Mouse (Mus musculus) embryonic facial prominence, embryonic 13.5 days (tissue): ENCODE data around the gene Rbms2. TPM values are rescaled to one million over a fixed set of nuclear protein-coding genes. Genes with fewer than 3 reads are reported as not detected.
"Not testable (repeated sequence)": the region's sequence is repeated elsewhere in the genome, so short reads cannot be mapped to it uniquely, and the experiment has no call there.

ENCODE experiments used
- ATAC-seq: fragments of 200-750 bp; cut with Nextera tagmentation; 2 replicates; pipeline ENCODE4 v1.8.0; 2017; ENCODE audit warnings: low read depth; ENCODE audit not compliant: insufficient number of reproducible peaks, insufficient read depth, low FRiP score, low TSS enrichment
- H3K27ac ChIP-seq: fragments of 300-500 bp; sonication (generic); 2 replicates; pipeline ENCODE4 v1.5.1; 2015; ENCODE audit warnings: moderate library complexity, mild to moderate bottlenecking, inconsistent platforms
- H3K27me3 ChIP-seq: fragments of 300-500 bp; sonication (generic); 2 replicates; pipeline ENCODE4 v1.6.1; 2015; ENCODE audit warnings: mild to moderate bottlenecking, inconsistent platforms
- H3K36me3 ChIP-seq: fragments of 300-500 bp; sonication (generic); 2 replicates; pipeline ENCODE4 v1.6.1; 2015; ENCODE audit warnings: mild to moderate bottlenecking, inconsistent platforms
- H3K4me1 ChIP-seq: fragments of 300-500 bp; sonication (generic); 2 replicates; pipeline ENCODE4 v1.6.1; 2015; ENCODE audit warnings: inconsistent platforms
- H3K4me2 ChIP-seq: fragments of 300-500 bp; sonication (generic); 2 replicates; pipeline ENCODE4 v1.6.1; 2015; ENCODE audit warnings: moderate library complexity, mild to moderate bottlenecking, inconsistent platforms
- H3K4me3 ChIP-seq: fragments of 300-500 bp; sonication (generic); 2 replicates; pipeline ENCODE4 v1.5.1; 2015; ENCODE audit warnings: mild to moderate bottlenecking, inconsistent platforms
- H3K9ac ChIP-seq: fragments of 300-500 bp; sonication (generic); 2 replicates; pipeline ENCODE4 v1.6.1; 2015; ENCODE audit warnings: mild to moderate bottlenecking, inconsistent platforms
- H3K9me3 ChIP-seq: fragments of 300-500 bp; sonication (generic); 2 replicates; pipeline ENCODE4 v1.6.1; 2016; ENCODE audit warnings: inconsistent platforms
- WGBS: fragments of 180-500 bp; shearing (Covaris S2); methylation state at CpG from one replicate; pipeline ENCODE4 v1.1.7; 2015; ENCODE audit warnings: mixed read lengths; 5-methylcytosine and 5-hydroxymethylcytosine counted together
- polyA plus RNA-seq: library from polyadenylated mRNA; unstranded; fragments of >200 nt; fragmentation: Nextera tagmentation; extraction: Ambion mirVana; gene quantifications from 2 replicates; pipeline ENCODE4 v1.2.1, GENCODE M21; 2015

The Rbms2 gene
- polyA plus RNA-seq, 1 experiment from 2014 or later = 42.2 TPM

GRCm38 (mm10) chr10:128192030-128192766 is 12.1 kb upstream of the Rbms2 start:
- whole genome bisulfite sequencing = 93% methylated on average over 3 of the region's 3 CpGs
- ATAC-seq, H3K36me3 ChIP-seq, H3K4me2 ChIP-seq, H3K27ac ChIP-seq, H3K9ac ChIP-seq, H3K9me3 ChIP-seq, H3K4me3 ChIP-seq: not testable (repeated sequence)
- peaks cover 25% of the 10 kb centered on the region for H3K27me3 ChIP-seq
- peaks cover 10% of the 10 kb centered on the region for H3K4me1 ChIP-seq

DNA sequence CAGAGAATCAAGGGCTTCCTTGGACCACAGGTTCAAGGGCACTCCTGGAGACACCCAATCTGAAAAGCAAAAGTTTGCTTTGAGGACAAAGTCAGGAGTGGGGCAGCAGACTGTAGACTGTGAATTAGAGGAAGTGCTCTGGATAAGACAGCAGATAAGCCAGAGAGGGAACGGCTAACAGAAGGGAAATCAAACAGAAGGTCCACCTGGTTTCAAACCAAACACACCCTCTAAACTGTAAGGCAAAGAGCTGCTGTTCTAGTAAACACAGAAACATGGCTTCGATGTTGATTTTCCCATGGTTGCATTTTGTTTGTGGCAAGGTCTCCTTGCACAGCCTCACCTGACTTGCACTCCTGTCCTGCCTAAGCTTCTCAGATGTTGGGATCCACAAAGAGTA is 11.4 kb upstream of the Rbms2 start:
- WGBS = 79% methylated on average over 2 of the region's 2 CpGs
- peaks cover 10% of the 10 kb centered on the region for H3K4me1 ChIP-seq
- no peak overlapping the region for H3K27ac ChIP-seq
- no peak overlapping the region for H3K9ac ChIP-seq
- peaks cover 19% of the 10 kb centered on the region for H3K27me3 ChIP-seq
- no peak for ATAC-seq
- H3K9me3 ChIP-seq = no peaks in the 10 kb centered on the region
- H3K4me3 ChIP-seq = no peak overlapping the region
- no peaks in the 10 kb centered on the region for H3K36me3 ChIP-seq
- no peak overlapping the region for H3K4me2 ChIP-seq

GRCm38 (mm10) chr10:128188242-128188877 is 8.3 kb upstream of the Rbms2 start:
- no peak for ATAC-seq
- WGBS = 43% methylated on average over 2 of the region's 2 CpGs
- Histone ChIP-seq H3K9ac (no peak overlapping the region), H3K4me1 (0 out of 2 replicates have a peak, but pooled peaks cover 4% of the 10 kb centered on the region), H3K27ac (no peak overlapping the region; the same call in 1 of the 2 replicates), H3K27me3 (no peaks in the 10 kb centered on the region), H3K9me3 (no peaks in the 10 kb centered on the region), H3K36me3 (no peaks in the 10 kb centered on the region), H3K4me3 (no peak overlapping the region), H3K4me2 (no peak overlapping the region)

DNA sequence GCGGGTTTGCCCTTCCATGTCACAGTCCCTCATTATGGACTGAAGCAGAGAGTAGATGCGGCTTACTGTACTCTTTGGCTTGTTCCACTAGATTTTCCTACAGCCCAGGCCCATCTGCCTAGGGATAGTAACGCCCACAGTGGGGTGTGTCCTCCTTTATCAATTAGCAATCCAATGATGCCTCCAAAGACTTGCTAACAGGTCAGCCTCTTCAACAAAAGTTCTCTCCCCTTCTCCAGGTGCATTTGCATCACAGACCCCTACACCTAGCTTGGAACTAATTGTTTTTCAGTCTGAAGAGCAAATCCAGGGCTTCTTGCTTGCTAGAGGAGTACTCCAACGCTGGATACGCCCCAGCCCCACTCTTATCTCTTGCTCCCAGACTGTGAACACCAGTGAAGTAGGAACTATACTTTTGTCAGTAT is 7.1 kb upstream of the Rbms2 start:
- Histone ChIP-seq H3K36me3 (no peaks in the 10 kb centered on the region), H3K4me1 (0 out of 2 replicates have a peak, but pooled peaks cover 4% of the 10 kb centered on the region), H3K9ac (no peak overlapping the region), H3K27ac (no peak overlapping the region), H3K9me3 (no peaks in the 10 kb centered on the region), H3K27me3 (no peaks in the 10 kb centered on the region), H3K4me2 (no peak overlapping the region), H3K4me3 (no peak overlapping the region)
- WGBS = 66% methylated on average over 5 of the region's 5 CpGs
- ATAC-seq = no peak

- Histone ChIP-seq H3K27me3 (no peaks in the 10 kb centered on the region), H3K4me3 (no peak overlapping the region), H3K9me3 (no peaks in the 10 kb centered on the region), H3K27ac (no peak overlapping the region), H3K4me1 (0 out of 2 replicates have a peak, but pooled peaks cover 4% of the 10 kb centered on the region), H3K4me2 (no peak overlapping the region), H3K9ac (no peak overlapping the region), H3K36me3 (no peaks in the 10 kb centered on the region)
- WGBS = 56% methylated on average over 2 of the region's 2 CpGs
- 0 out of 2 replicates have a peak, but pooled peaks have one; percentile 28 for ATAC-seq
These were observed 5.9 kb upstream of the Rbms2 start for GRCm38 (mm10) chr10:128185959-128186358.

GRCm38 (mm10) chr10:128185277-128185940 is 5.3 kb upstream of the Rbms2 start:
- H3K9ac ChIP-seq = no peak overlapping the region

DNA sequence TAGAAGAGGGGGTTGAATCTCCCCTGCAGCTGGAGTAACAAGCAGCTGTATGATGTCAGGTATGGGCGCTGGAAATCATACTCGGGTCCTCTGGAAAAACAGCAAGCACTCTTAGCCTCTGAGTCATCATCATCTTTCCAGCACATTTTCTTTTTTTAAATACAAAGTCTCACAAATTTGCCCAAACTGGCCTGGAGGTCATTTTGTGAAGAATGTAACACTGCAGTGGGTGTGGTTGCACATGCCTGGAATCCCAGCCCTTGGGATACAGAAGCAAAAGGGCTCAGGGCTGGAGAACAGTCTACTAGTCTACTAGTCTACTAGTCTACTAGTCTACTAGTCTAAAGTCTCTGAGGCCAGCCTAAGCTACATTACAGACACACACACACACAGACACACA is 4.2 kb upstream of the Rbms2 start:
- no peak for ATAC-seq
- H3K9ac ChIP-seq = no peak overlapping the region

More at GRCm38 (mm10) chr10:128185277-128185940, 5.3 kb upstream of the Rbms2 start:
- Histone ChIP-seq H3K27ac (no peak overlapping the region), H3K4me2 (no peak overlapping the region), H3K27me3 (no peaks in the 10 kb centered on the region), H3K4me3 (no peak overlapping the region), H3K9me3 (no peaks in the 10 kb centered on the region), H3K4me1 (0 out of 2 replicates have a peak, but pooled peaks cover 4% of the 10 kb centered on the region), H3K36me3 (no peaks in the 10 kb centered on the region)
- 75% methylated on average over 6 of the region's 6 CpGs for WGBS
- ATAC-seq = no peak

DNA sequence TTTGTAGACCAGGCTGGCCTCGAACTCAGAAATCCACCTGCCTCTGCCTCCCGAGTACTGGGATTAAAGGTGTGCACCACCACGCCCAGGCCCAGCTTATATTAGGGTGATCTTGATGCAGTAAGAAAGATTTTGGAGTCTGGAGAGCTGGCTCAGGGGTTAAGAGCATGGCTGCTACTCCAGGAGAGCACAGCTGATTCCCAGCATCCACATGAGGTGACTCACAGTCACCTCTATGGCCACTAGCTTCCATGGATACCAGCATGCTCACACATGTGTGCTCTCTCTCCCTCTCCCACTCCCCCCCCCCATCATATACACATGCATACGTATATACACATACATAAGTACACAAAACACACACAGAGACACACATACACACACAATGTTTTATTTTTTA is 2.8 kb downstream of the Rbms2 start:
- no peaks in the 10 kb centered on the region for H3K27me3 ChIP-seq
- H3K36me3 ChIP-seq = no peaks in the 10 kb centered on the region
- H3K4me2 ChIP-seq = no peak overlapping the region
- no peak overlapping the region for H3K9ac ChIP-seq
- peaks cover 34% of the 10 kb centered on the region for H3K4me1 ChIP-seq
- H3K4me3 ChIP-seq = no peak overlapping the region
- H3K9me3 ChIP-seq = no peaks in the 10 kb centered on the region
- WGBS = 90% methylated on average over 4 of the region's 4 CpGs
- no peak overlapping the region for H3K27ac ChIP-seq
- no peak for ATAC-seq

More for the DNA sequence above, 4.2 kb upstream of the Rbms2 start:
- H3K36me3 ChIP-seq = no peaks in the 10 kb centered on the region
- H3K4me3 ChIP-seq = no peak overlapping the region
- no peaks in the 10 kb centered on the region for H3K9me3 ChIP-seq
- no peak overlapping the region for H3K4me2 ChIP-seq
- H3K27ac ChIP-seq = no peak overlapping the region
- H3K27me3 ChIP-seq = no peaks in the 10 kb centered on the region
- WGBS = 82% methylated on average over 2 of the region's 2 CpGs
- H3K4me1 ChIP-seq = peaks cover 13% of the 10 kb centered on the region

- no peaks in the 10 kb centered on the region for H3K27me3 ChIP-seq
- 0% methylated on average over 17 of the region's 17 CpGs for WGBS
- peak; percentile 81 for ATAC-seq
- peak overlapping the region; percentile 76 for H3K4me2 ChIP-seq
- H3K36me3 ChIP-seq = no peaks in the 10 kb centered on the region
- no peaks in the 10 kb centered on the region for H3K9me3 ChIP-seq
- H3K27ac ChIP-seq = peak overlapping the region; percentile 97
- peaks cover 34% of the 10 kb centered on the region for H3K4me1 ChIP-seq
- peak overlapping the region; percentile 65 for H3K4me3 ChIP-seq
- peak overlapping the region; percentile 82 for H3K9ac ChIP-seq
These were observed 3.9 kb downstream of the Rbms2 start for GRCm38 (mm10) chr10:128175996-128176755.

DNA sequence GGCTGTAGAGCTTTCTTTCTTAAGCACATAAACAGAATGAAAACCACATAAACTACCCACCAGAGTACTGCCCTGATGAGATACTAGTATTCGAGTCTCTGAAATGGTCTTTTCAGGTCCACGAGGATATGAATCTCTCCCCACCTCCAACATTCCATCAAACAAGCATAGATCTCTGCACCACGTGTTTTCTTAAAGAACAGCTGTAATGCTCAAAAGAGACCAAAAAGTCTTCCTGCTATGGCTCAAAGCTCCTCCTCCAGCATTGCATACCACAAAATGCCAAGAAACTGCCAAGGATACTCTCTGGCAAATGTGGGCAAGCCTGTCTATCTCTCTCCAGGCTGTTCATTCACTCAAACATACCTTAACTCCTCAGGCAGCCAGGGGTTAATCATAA is 4.8 kb downstream of the Rbms2 start:
- H3K36me3 ChIP-seq = no peaks in the 10 kb centered on the region
- no peaks in the 10 kb centered on the region for H3K27me3 ChIP-seq
- H3K4me1 ChIP-seq = peaks cover 34% of the 10 kb centered on the region
- peak overlapping the region; percentile 76 for H3K4me2 ChIP-seq
- no peak for ATAC-seq
- H3K9me3 ChIP-seq = no peaks in the 10 kb centered on the region
- H3K4me3 ChIP-seq = peak overlapping the region; percentile 65
- 6% methylated on average over 3 of the region's 3 CpGs for WGBS
- H3K9ac ChIP-seq = peak overlapping the region; percentile 82
- peak overlapping the region; percentile 97 for H3K27ac ChIP-seq

GRCm38 (mm10) chr10:128171348-128171747 is 8.7 kb downstream of the Rbms2 start:
- H3K4me2 ChIP-seq, ATAC-seq, H3K9me3 ChIP-seq, H3K27me3 ChIP-seq, H3K4me3 ChIP-seq, H3K36me3 ChIP-seq, H3K9ac ChIP-seq, H3K27ac ChIP-seq: not testable (repeated sequence)
- 95% methylated on average over 10 of the region's 10 CpGs for WGBS
- peaks cover 27% of the 10 kb centered on the region for H3K4me1 ChIP-seq
